In the genomic region with DNA sequence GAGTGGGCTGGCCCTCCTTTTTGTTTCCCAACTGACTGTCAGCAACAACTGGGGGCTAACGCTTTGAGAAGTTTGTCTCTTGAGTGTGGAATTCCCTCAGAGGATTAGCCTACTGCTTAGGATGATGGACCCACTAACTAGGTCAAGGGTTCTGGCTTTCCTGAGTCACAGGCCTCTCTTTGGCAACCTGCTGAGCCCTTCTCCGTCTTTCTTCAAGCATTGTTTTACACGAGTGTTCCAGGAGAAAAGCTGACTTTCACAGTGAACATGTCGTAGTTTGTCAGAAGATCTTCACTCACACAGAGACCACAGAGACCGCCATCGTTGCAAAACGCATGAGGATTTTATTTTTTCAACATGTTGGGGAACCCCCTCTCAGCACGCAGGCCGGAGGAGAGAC, we compare ENCODE assay signal across 26 mouse cellular contexts. TPM values are rescaled to one million over a fixed set of nuclear protein-coding genes. Genes with fewer than 3 reads are reported as not detected.
A peak's percentile ranks its signal among the peaks of the same experiment; 100 is the strongest.
DNase-seq lines count a peak whose midpoint lies in the region; TF ChIP-seq lines count a peak whose summit lies in the region.
"Had no signal": no experiment of that assay in that cellular context is flagged by ENCODE, and none has a peak within 500 bp of the region (broad histone marks: within the 10 kb centered on the region; RNA-seq: fewer than 3 reads in every experiment).

No protein-coding gene starts in this region.

- H3K27ac ChIP-seq in CH12.LX (ENCODE audit: insufficient read depth, low read depth), result no peak overlapping the region
- H3K27ac ChIP-seq in midbrain, embryonic 10.5 days (replicated peaks), result no peak overlapping the region
- H3K27ac ChIP-seq: embryonic facial prominence, embryonic 15.5 days; forebrain, embryonic 10.5 days; gastrocnemius, adult 2 months; heart, embryonic 10.5 days; hindbrain, embryonic 13.5 days; hindbrain, postnatal 0 days; intestine, embryonic 15.5 days; kidney, embryonic 15.5 days had no signal

- H3K27me3 ChIP-seq in CH12.LX (replicated peaks), result peaks cover 16% of the 10 kb centered on the region
- H3K27me3 ChIP-seq in midbrain, embryonic 10.5 days (ENCODE audit: low read depth, poor library complexity, severe bottlenecking), result no peaks in the 10 kb centered on the region
- H3K27me3 ChIP-seq: embryonic facial prominence, embryonic 15.5 days; hindbrain, embryonic 13.5 days; intestine, embryonic 15.5 days; kidney, embryonic 15.5 days had no signal

- no peak overlapping the region for H3K4me2 ChIP-seq in CH12.LX (ENCODE audit: insufficient read depth, low read depth, poor library complexity, severe bottlenecking)
- H3K4me2 ChIP-seq: embryonic facial prominence, embryonic 15.5 days; hindbrain, embryonic 13.5 days; intestine, embryonic 15.5 days; kidney, embryonic 15.5 days had no signal

- no peaks in the 10 kb centered on the region for H3K79me2 ChIP-seq in CH12.LX (replicated peaks; ENCODE audit: control insufficient read depth, extremely low read depth, insufficient read depth, poor library complexity, severe bottlenecking)

- no peak for TF ChIP-seq RAD21 in CH12.LX (IDR thresholded peaks at IDR 0.05; ENCODE audit: low read depth, low read length)

- H3K9me3 ChIP-seq in CH12.LX (replicated peaks; ENCODE audit: low read length), result no peaks in the 10 kb centered on the region
- no peaks in the 10 kb centered on the region for H3K9me3 ChIP-seq in midbrain, embryonic 10.5 days (replicated peaks)
- H3K9me3 ChIP-seq: embryonic facial prominence, embryonic 15.5 days; forebrain, embryonic 10.5 days; heart, embryonic 10.5 days; hindbrain, embryonic 13.5 days; intestine, embryonic 15.5 days; kidney, embryonic 15.5 days had no signal

- DNase-seq in adrenal gland, adult (ENCODE audit: inconsistent age in 2 of 2, low spot score in 1 of 2), result peak; percentile 38 to 80
- DNase-seq in adrenal gland, postnatal 25 days, result no peak
- DNase-seq in CH12.LX (ENCODE audit: extremely low read depth) (no peak), R1 (ENCODE audit: low read depth, low spot score) (peak; percentile 46)
- peak; percentile 61 for DNase-seq in adrenal gland, postnatal 14 days
- no peak for DNase-seq in midbrain, embryonic 10.5 days (ENCODE audit: low spot score)
- DNase-seq in B cell, adult 2 months, result no peak
- DNase-seq in left cerebral cortex, postnatal 14 days (ENCODE audit: low spot score in 2 of 2), result no peak
- DNase-seq: cerebellum, adult 2 months; cerebellum, postnatal 10 days; embryo, embryonic 11 days; gastrocnemius, adult 2 months; gastrocnemius, postnatal 36 days; heart, adult 18-20 months; heart, postnatal 10 days; kidney, adult 18-20 months had no signal

- dilution Hi-C loops in CH12.LX (cut with MboI; ENCODE audit: extremely low pct_ligation_motif_present, extremely low pct_unique_long_range_greater_than_20kb, low sequenced_read_pairs), result no loop called here

- in situ Hi-C loops in CH12.LX (cut with MboI; ENCODE audit: low pct_ligation_motif_present, low pct_unique_long_range_greater_than_20kb, low sequenced_read_pairs), result loop anchor here (25.0 kb wide), 1 partner anchor 1214 kb away; the partner anchor contains the start of genes Olfr411 and Olfr412

- intact Hi-C loops in left cerebral cortex, postnatal 14 days (cut with DNase I), result no loop called here

- no peak for TF ChIP-seq CTCF in CH12.LX (conservative IDR thresholded peaks at IDR 0.05 in 1 of 2, IDR thresholded peaks at IDR 0.05 in 1 of 2; ENCODE audit: low read depth in 2 of 2, low read length in 2 of 2)

- no peak overlapping the region for H3K9ac ChIP-seq in CH12.LX (ENCODE audit: insufficient read depth, low read depth)
- H3K9ac ChIP-seq: embryonic facial prominence, embryonic 15.5 days; hindbrain, embryonic 13.5 days; intestine, embryonic 15.5 days; kidney, embryonic 15.5 days had no signal

- no peaks in the 10 kb centered on the region for H3K4me1 ChIP-seq in CH12.LX (ENCODE audit: control insufficient read depth in 1 of 2, insufficient read depth in 2 of 2)
- peaks cover 12% of the 10 kb centered on the region for H3K4me1 ChIP-seq in midbrain, embryonic 10.5 days
- H3K4me1 ChIP-seq: hindbrain, embryonic 13.5 days; intestine, embryonic 15.5 days; kidney, embryonic 15.5 days had no signal

- no peak for TF ChIP-seq POLR2A in CH12.LX (IDR thresholded peaks at IDR 0.05; ENCODE audit: low read depth, low read length)

- WGBS in midbrain, embryonic 10.5 days, result 79% methylated on average over 9 of the region's 9 CpGs

- H3K4me3 ChIP-seq in CH12.LX (replicated peaks in 1 of 3; ENCODE audit: low read depth in 2 of 3, low read length in 2 of 3, poor library complexity in 1 of 3), result no peak overlapping the region
- H3K4me3 ChIP-seq in midbrain, embryonic 10.5 days, result no peak overlapping the region
- H3K4me3 ChIP-seq: embryonic facial prominence, embryonic 15.5 days; erythroblast, embryonic 14.5 days; forebrain, embryonic 10.5 days; gastrocnemius, adult 2 months; heart, embryonic 10.5 days; hindbrain, embryonic 13.5 days; intestine, embryonic 15.5 days; kidney, embryonic 15.5 days had no signal

- H3K36me3 ChIP-seq in CH12.LX (replicated peaks in 1 of 2; ENCODE audit: control insufficient read depth in 1 of 2, insufficient read depth in 1 of 2, low read length in 1 of 2), result no peaks in the 10 kb centered on the region
- H3K36me3 ChIP-seq in midbrain, embryonic 10.5 days, result no peaks in the 10 kb centered on the region
- H3K36me3 ChIP-seq: embryonic facial prominence, embryonic 15.5 days; forebrain, embryonic 10.5 days; heart, embryonic 10.5 days; hindbrain, embryonic 13.5 days; intestine, embryonic 15.5 days; kidney, embryonic 15.5 days had no signal

- no peak for TF ChIP-seq EP300 in CH12.LX (IDR thresholded peaks at IDR 0.05; ENCODE audit: low read length)

TF ChIP-seq in CH12.LX, 34 proteins besides CTCF, POLR2A, EP300 and RAD21:
- TF ChIP-seq NELFE (IDR thresholded peaks at IDR 0.05; ENCODE audit: low read depth, low read length) (no peak), ZNF384 (IDR thresholded peaks at IDR 0.05; ENCODE audit: low read depth, low read length) (0 out of 2 replicates have a peak, but pooled peaks have one; percentile 27)

RNA-seq across cellular contexts. Expression of gene Haspin, which starts 10.1 kb away (rescaled TPM):
- total RNA-seq in adrenal gland, postnatal 25 days (2021), result 1.4 and 1.6 TPM in 2 replicates
- total RNA-seq in CH12.LX (2012; rRNA removed) (15.7 and 21.7 TPM in 2 replicates), CH12.LX (2014; rRNA removed) (18.2 and 18.6 TPM in 2 replicates)
- polyA plus RNA-seq in CH12.LX (2012; ENCODE audit: insufficient read length, low read depth), result 24.1 and 27.0 TPM in 2 replicates
- 2.6 and 3.2 TPM in 2 replicates for total RNA-seq in adrenal gland, postnatal 14 days (2021)
- polyA plus RNA-seq in midbrain, embryonic 10.5 days (2016; fragmentation: Nextera tagmentation; extraction: Ambion mirVana), result 22.4 and 24.5 TPM in 2 replicates
- total RNA-seq in left cerebral cortex, postnatal 14 days (2021), result under 1 TPM; 0.40 to 0.61 TPM

RNA-seq across cellular contexts. Expression of gene P2rx5, which starts 12.0 kb away (rescaled TPM):
- 5.8 and 7.8 TPM in 2 replicates for total RNA-seq in adrenal gland, postnatal 25 days (2021)
- total RNA-seq in CH12.LX (2012; rRNA removed) (0.21 and 0.25 TPM in 2 replicates), CH12.LX (2014; rRNA removed) (0.09 and 0.40 TPM in 2 replicates)
- 0.80 and 0.83 TPM in 2 replicates for polyA plus RNA-seq in CH12.LX (2012; ENCODE audit: insufficient read length, low read depth)
- 12.7 and 14.2 TPM in 2 replicates for total RNA-seq in adrenal gland, postnatal 14 days (2021)
- polyA plus RNA-seq in midbrain, embryonic 10.5 days (2016; fragmentation: Nextera tagmentation; extraction: Ambion mirVana), result 0.21 and 0.29 TPM in 2 replicates
- total RNA-seq in left cerebral cortex, postnatal 14 days (2021), result under 1 TPM; 0.24 to 0.76 TPM
- total RNA-seq: common myeloid progenitor, adult 5-6 weeks; hematopoietic stem cell, adult 5-6 weeks had no signal
- polyA plus RNA-seq: erythroblast, embryonic 14.5 days had no signal

RNA-seq across cellular contexts. Expression of gene Emc6, which starts 28.6 kb away (rescaled TPM):
- 63.4 and 73.4 TPM in 2 replicates for total RNA-seq in adrenal gland, postnatal 25 days (2021)
- 123 and 124 TPM in 2 replicates for total RNA-seq in CH12.LX (2012; rRNA removed)
- 252 and 292 TPM in 2 replicates for total RNA-seq in CH12.LX (2014; rRNA removed)
- polyA plus RNA-seq in CH12.LX (2012; ENCODE audit: insufficient read length, low read depth), result 138 and 176 TPM in 2 replicates
- total RNA-seq in adrenal gland, postnatal 14 days (2021), result 104 and 115 TPM in 2 replicates
- polyA plus RNA-seq in midbrain, embryonic 10.5 days (2016; fragmentation: Nextera tagmentation; extraction: Ambion mirVana), result 132 and 137 TPM in 2 replicates
- 10 to 100 TPM; 67.0 to 70.3 TPM for total RNA-seq in left cerebral cortex, postnatal 14 days (2021)

RNA-seq across cellular contexts. Expression of gene Tax1bp3, which starts 28.7 kb away (rescaled TPM):
- total RNA-seq in adrenal gland, postnatal 25 days (2021), result 71.3 and 79.4 TPM in 2 replicates
- total RNA-seq in CH12.LX (2012; rRNA removed) (2.8 and 3.3 TPM in 2 replicates), CH12.LX (2014; rRNA removed) (2.5 and 2.6 TPM in 2 replicates)
- polyA plus RNA-seq in CH12.LX (2012; ENCODE audit: insufficient read length, low read depth), result 3.3 and 3.5 TPM in 2 replicates
- total RNA-seq in adrenal gland, postnatal 14 days (2021), result 69.6 and 69.7 TPM in 2 replicates
- polyA plus RNA-seq in midbrain, embryonic 10.5 days (2016; fragmentation: Nextera tagmentation; extraction: Ambion mirVana), result 175 and 199 TPM in 2 replicates
- 10 to 100 TPM; 14.5 to 16.3 TPM for total RNA-seq in left cerebral cortex, postnatal 14 days (2021)

RNA-seq across cellular contexts. Expression of gene Ctns, which starts 50.6 kb away (rescaled TPM):
- total RNA-seq in adrenal gland, postnatal 25 days (2021), result 17.4 and 20.6 TPM in 2 replicates
- 4.8 and 5.2 TPM in 2 replicates for total RNA-seq in CH12.LX (2012; rRNA removed)
- 5.8 and 5.9 TPM in 2 replicates for total RNA-seq in CH12.LX (2014; rRNA removed)
- 4.5 and 5.2 TPM in 2 replicates for polyA plus RNA-seq in CH12.LX (2012; ENCODE audit: insufficient read length, low read depth)
- 12.9 and 16.6 TPM in 2 replicates for total RNA-seq in adrenal gland, postnatal 14 days (2021)
- 15.1 and 17.2 TPM in 2 replicates for polyA plus RNA-seq in midbrain, embryonic 10.5 days (2016; fragmentation: Nextera tagmentation; extraction: Ambion mirVana)
- 10 to 100 TPM; 15.5 to 18.9 TPM for total RNA-seq in left cerebral cortex, postnatal 14 days (2021)

Comparison
In these comparisons a context has a peak if more than half of its experiments do, and no peak if none do; other contexts are left out.
1. DNase-seq: peak in adrenal gland, adult (2 of 2), R1 (single experiment) and adrenal gland, postnatal 14 days (single experiment); none in adrenal gland, postnatal 25 days (single experiment), CH12.LX (single experiment), midbrain, embryonic 10.5 days (single experiment), B cell, adult 2 months (0 of 2) and left cerebral cortex, postnatal 14 days (0 of 2).